Mouse (Mus musculus): ENCODE results near the gene Shisa8.

- TF ChIP-seq CTCF (IDR thresholded peaks at IDR 0.05; ENCODE audit: low read depth, low read length) (no peak), POLR2A (IDR thresholded peaks at IDR 0.05; ENCODE audit: extremely low read depth, insufficient read depth, low read length) (no peak)
These were observed 31.5 kb downstream of the Shisa8 start for GRCm38 (mm10) chr15:82181131-82181530.

All from liver, adult 2 months (tissue).